ENCODE assay signal across 15 mouse cellular contexts in genomic region chr17:27121781-27122180, GRCm38 (mm10). TPM values are rescaled to one million over a fixed set of nuclear protein-coding genes. Genes with fewer than 3 reads are reported as not detected.
DNase-seq lines count a peak whose midpoint lies in the region; ATAC-seq lines count a peak whose summit lies in the region.
"Had no signal": no experiment of that assay in that cellular context is flagged by ENCODE, and none has a peak within 500 bp of the region (broad histone marks: within the 10 kb centered on the region; RNA-seq: fewer than 3 reads in every experiment).

No protein-coding gene starts in this region.

- no peak overlapping the region for H3K4me2 ChIP-seq in intestine, embryonic 16.5 days (ENCODE audit: low read depth, low read length)
- H3K4me2 ChIP-seq in liver, embryonic 15.5 days, result no peak overlapping the region
- H3K4me2 ChIP-seq: limb, embryonic 13.5 days had no signal

- peaks cover 14% of the 10 kb centered on the region for H3K36me3 ChIP-seq in intestine, embryonic 16.5 days (ENCODE audit: control insufficient read depth, insufficient read depth, low read length)
- peaks cover 29% of the 10 kb centered on the region; the same call in 1 of the 2 replicates for H3K36me3 ChIP-seq in liver, embryonic 15.5 days (replicated peaks)

- no peaks in the 10 kb centered on the region for H3K9me3 ChIP-seq in intestine, embryonic 16.5 days (ENCODE audit: control insufficient read depth, low read length)
- no peaks in the 10 kb centered on the region for H3K9me3 ChIP-seq in liver, embryonic 15.5 days (replicated peaks)
- H3K9me3 ChIP-seq: hindbrain, embryonic 13.5 days; limb, embryonic 13.5 days had no signal

- H3K4me3 ChIP-seq in intestine, embryonic 16.5 days (ENCODE audit: low read length), result no peak overlapping the region
- H3K4me3 ChIP-seq in liver, embryonic 15.5 days (replicated peaks), result no peak overlapping the region
- H3K4me3 ChIP-seq: hindbrain, embryonic 13.5 days; limb, embryonic 13.5 days; myocyte had no signal

- H3K27ac ChIP-seq in intestine, embryonic 16.5 days (ENCODE audit: low read length), result peak overlapping the region; percentile 48
- peak overlapping the region; percentile 68 for H3K27ac ChIP-seq in liver, embryonic 15.5 days (replicated peaks)
- H3K27ac ChIP-seq: limb, embryonic 13.5 days had no signal

- H3K9ac ChIP-seq in intestine, embryonic 16.5 days (ENCODE audit: low read depth, low read length), result peak overlapping the region; percentile 37; the same call in 1 of the 2 replicates
- no peak overlapping the region for H3K9ac ChIP-seq in liver, embryonic 15.5 days
- H3K9ac ChIP-seq: limb, embryonic 13.5 days had no signal

- 66% methylated on average over 7 of the region's 7 CpGs for WGBS in intestine, embryonic 16.5 days
- 80% methylated on average over 7 of the region's 7 CpGs for WGBS in liver, embryonic 15.5 days (ENCODE audit: insufficient replicate concordance)

- intact Hi-C loops in left cerebral cortex, postnatal 14 days (cut with DNase I), result loop anchor here (2.0 kb wide), 1 partner anchor 89 kb away; no protein-coding TSS in a partner anchor

- peaks cover 42% of the 10 kb centered on the region for H3K4me1 ChIP-seq in intestine, embryonic 16.5 days (ENCODE audit: control insufficient read depth, insufficient read depth, low read length)
- peaks cover 47% of the 10 kb centered on the region for H3K4me1 ChIP-seq in liver, embryonic 15.5 days (replicated peaks)

- peak; percentile 59 for DNase-seq in cerebellum, adult 11-12 months
- DNase-seq in cerebellum, postnatal 25 days, result no peak
- DNase-seq in 3134 (ENCODE audit: extremely low read depth, insufficient read length, low spot score), result peak; percentile 20
- DNase-seq in lung, postnatal 10 days, result no peak
- no peak for DNase-seq in left cerebral cortex, postnatal 14 days (ENCODE audit: low spot score in 2 of 2)
- DNase-seq in left cerebral cortex, adult 9 months (ENCODE audit: low spot score in 2 of 2), result no peak
- DNase-seq: gastrocnemius, postnatal 10 days; kidney, adult 8-10 months; lung, postnatal 14 days had no signal

- no peaks in the 10 kb centered on the region for H3K27me3 ChIP-seq in intestine, embryonic 16.5 days (replicated peaks; ENCODE audit: control insufficient read depth, insufficient read depth, low read length)
- no peaks in the 10 kb centered on the region for H3K27me3 ChIP-seq in liver, embryonic 15.5 days
- H3K27me3 ChIP-seq: limb, embryonic 13.5 days had no signal

- peak; percentile 87 for ATAC-seq in intestine, embryonic 16.5 days
- peak; percentile 71 for ATAC-seq in liver, embryonic 15.5 days (ENCODE audit: insufficient read depth)

RNA-seq across cellular contexts. Expression of gene Uqcc2, which starts 11.9 kb away (rescaled TPM):
- 238 and 255 TPM in 2 replicates for polyA plus RNA-seq in intestine, embryonic 16.5 days (2015; fragmentation: Nextera tagmentation; extraction: Ambion mirVana)
- polyA plus RNA-seq in liver, embryonic 15.5 days (2015; fragmentation: Nextera tagmentation; extraction: Ambion mirVana), result 135 and 146 TPM in 2 replicates
- total RNA-seq in left cerebral cortex, postnatal 14 days (2021), result 100 to 1,000 TPM; 201 to 202 TPM

RNA-seq across cellular contexts. Expression of gene Ip6k3, which starts 45.8 kb away (rescaled TPM):
- 0.09 and 0.11 TPM in 2 replicates for polyA plus RNA-seq in intestine, embryonic 16.5 days (2015; fragmentation: Nextera tagmentation; extraction: Ambion mirVana)
- 0.18 and 0.22 TPM in 2 replicates for polyA plus RNA-seq in liver, embryonic 15.5 days (2015; fragmentation: Nextera tagmentation; extraction: Ambion mirVana)
- total RNA-seq in left cerebral cortex, postnatal 14 days (2021), result under 1 TPM; 0.23 to 0.29 TPM
- polyA plus RNA-seq: forebrain, embryonic 16.5 days had no signal

Comparison
In these comparisons a context has a peak if more than half of its experiments do, and no peak if none do; other contexts are left out.
1. DNase-seq: peak in cerebellum, adult 11-12 months (single experiment) and 3134 (single experiment); none in cerebellum, postnatal 25 days (0 of 2), lung, postnatal 10 days (single experiment), left cerebral cortex, postnatal 14 days (0 of 2) and left cerebral cortex, adult 9 months (0 of 2).